18 mouse cellular contexts compared by ENCODE assay signal in genomic region chr12:73378724-73379355, GRCm38 (mm10).
"Had no signal": no experiment of that assay in that cellular context is flagged by ENCODE, and none has a peak within 500 bp of the region (broad histone marks: within the 10 kb centered on the region; RNA-seq: fewer than 3 reads in every experiment).

No protein-coding gene starts in this region.

- H3K27ac ChIP-seq: kidney, postnatal 0 days; layer of hippocampus, adult 2 months; limb, embryonic 13.5 days; liver, embryonic 15.5 days; midbrain, embryonic 12.5 days; neural tube, embryonic 15.5 days had no signal

- H3K4me2 ChIP-seq: limb, embryonic 13.5 days; liver, embryonic 15.5 days; lung, embryonic 14.5 days; midbrain, embryonic 12.5 days; neural tube, embryonic 15.5 days had no signal

- H3K36me3 ChIP-seq: limb, embryonic 13.5 days; liver, embryonic 15.5 days; midbrain, embryonic 12.5 days; neural tube, embryonic 15.5 days had no signal

- H3K4me1 ChIP-seq: liver, embryonic 15.5 days had no signal

- DNase-seq: kidney, adult 9 months; kidney, postnatal 36 days; left cerebral cortex, postnatal 4 days; lung, embryonic 14.5 days; lung, postnatal 10 days; lung, postnatal 4 days; right cerebral cortex, adult 18-20 months; right cerebral cortex, postnatal 25 days; spleen, adult 18-20 months; thymus, adult 18-20 months; thymus, postnatal 14 days had no signal

- H3K9ac ChIP-seq: limb, embryonic 13.5 days; liver, embryonic 15.5 days; lung, embryonic 14.5 days; midbrain, embryonic 12.5 days; neural tube, embryonic 15.5 days had no signal

- H3K27me3 ChIP-seq: limb, embryonic 13.5 days; liver, embryonic 15.5 days; midbrain, embryonic 12.5 days; neural tube, embryonic 15.5 days had no signal

- H3K9me3 ChIP-seq: limb, embryonic 13.5 days; liver, embryonic 15.5 days; megakaryocyte, embryonic 14.5 days; midbrain, embryonic 12.5 days; neural tube, embryonic 15.5 days had no signal

- H3K4me3 ChIP-seq: layer of hippocampus, adult 2 months; limb, embryonic 13.5 days; liver, embryonic 15.5 days; megakaryocyte, embryonic 14.5 days; midbrain, embryonic 12.5 days; neural tube, embryonic 15.5 days had no signal
